Mouse (Mus musculus): ENCODE measurements around the gene Efna5. TPM values are rescaled to one million over a fixed set of nuclear protein-coding genes. Genes with fewer than 3 reads are reported as not detected.

The Efna5 gene
- polyA plus RNA-seq, 1 experiment from 2014 or later: 65.4 TPM

- Histone ChIP-seq H3K4me2 (ENCODE audit: low read depth, low read length) (no peak overlapping the region), H3K27ac (ENCODE audit: low read depth, low read length) (no peak overlapping the region), H3K4me1 (ENCODE audit: control insufficient read depth, insufficient read depth, low read length) (peaks cover 29% of the 10 kb centered on the region), H3K27me3 (ENCODE audit: control insufficient read depth, insufficient read depth, low read length) (no peaks in the 10 kb centered on the region), H3K36me3 (ENCODE audit: control insufficient read depth, insufficient read depth, low read length) (no peaks in the 10 kb centered on the region), H3K9me3 (ENCODE audit: control insufficient read depth, low read length) (no peaks in the 10 kb centered on the region), H3K9ac (replicated peaks; ENCODE audit: low read depth, low read length) (no peak overlapping the region), H3K4me3 (ENCODE audit: low read depth, low read length) (no peak overlapping the region)
- WGBS: 68% methylated on average over 3 of the region's 3 CpGs
- ATAC-seq (ENCODE audit: low read depth): no peak
Observed at GRCm38 (mm10) chr17:62750647-62751046, 130.5 kb downstream of the Efna5 start.

- H3K4me1 ChIP-seq (ENCODE audit: control insufficient read depth, insufficient read depth, low read length): peaks cover 29% of the 10 kb centered on the region
- H3K4me2 ChIP-seq (ENCODE audit: low read depth, low read length): no peak overlapping the region
- no peaks in the 10 kb centered on the region for H3K36me3 ChIP-seq (ENCODE audit: control insufficient read depth, insufficient read depth, low read length)
- H3K9ac ChIP-seq (replicated peaks; ENCODE audit: low read depth, low read length): no peak overlapping the region
- H3K27ac ChIP-seq (ENCODE audit: low read depth, low read length): no peak overlapping the region
- no peak for ATAC-seq (ENCODE audit: low read depth)
- 58% methylated on average over 16 of the region's 16 CpGs for WGBS
- H3K9me3 ChIP-seq (ENCODE audit: control insufficient read depth, low read length): no peaks in the 10 kb centered on the region
- no peak overlapping the region for H3K4me3 ChIP-seq (ENCODE audit: low read depth, low read length)
- no peaks in the 10 kb centered on the region for H3K27me3 ChIP-seq (ENCODE audit: control insufficient read depth, insufficient read depth, low read length)
Observed at GRCm38 (mm10) chr17:62748803-62749619, 132.1 kb downstream of the Efna5 start.

GRCm38 (mm10) chr17:62747381-62747780 lies 133.7 kb downstream of the Efna5 start:
- Histone ChIP-seq H3K4me2 (ENCODE audit: low read depth, low read length) (no peak overlapping the region), H3K4me1 (ENCODE audit: control insufficient read depth, insufficient read depth, low read length) (peaks cover 29% of the 10 kb centered on the region), H3K9ac (replicated peaks; ENCODE audit: low read depth, low read length) (no peak overlapping the region), H3K27ac (ENCODE audit: low read depth, low read length) (peak overlapping the region; percentile 22; the same call in 1 of the 2 replicates), H3K9me3 (ENCODE audit: control insufficient read depth, low read length) (no peaks in the 10 kb centered on the region), H3K4me3 (ENCODE audit: low read depth, low read length) (no peak overlapping the region), H3K27me3 (ENCODE audit: control insufficient read depth, insufficient read depth, low read length) (no peaks in the 10 kb centered on the region), H3K36me3 (ENCODE audit: control insufficient read depth, insufficient read depth, low read length) (no peaks in the 10 kb centered on the region)
- ATAC-seq (ENCODE audit: low read depth): peak; percentile 4; the same call in 1 of the 2 replicates
- 36% methylated on average over 8 of the region's 8 CpGs for WGBS

GRCm38 (mm10) chr17:62746827-62747226 lies 134.3 kb downstream of the Efna5 start:
- no peak overlapping the region for H3K4me3 ChIP-seq (ENCODE audit: low read depth, low read length)
- no peaks in the 10 kb centered on the region for H3K27me3 ChIP-seq (ENCODE audit: control insufficient read depth, insufficient read depth, low read length)
- WGBS: 58% methylated on average over 9 of the region's 9 CpGs
- H3K9me3 ChIP-seq (ENCODE audit: control insufficient read depth, low read length): no peaks in the 10 kb centered on the region
- peak; percentile 47; the same call in 1 of the 2 replicates for ATAC-seq (ENCODE audit: low read depth)
- no peaks in the 10 kb centered on the region for H3K36me3 ChIP-seq (ENCODE audit: control insufficient read depth, insufficient read depth, low read length)
- H3K9ac ChIP-seq (replicated peaks; ENCODE audit: low read depth, low read length): no peak overlapping the region
- H3K27ac ChIP-seq (ENCODE audit: low read depth, low read length): no peak overlapping the region
- peaks cover 29% of the 10 kb centered on the region for H3K4me1 ChIP-seq (ENCODE audit: control insufficient read depth, insufficient read depth, low read length)
- no peak overlapping the region for H3K4me2 ChIP-seq (ENCODE audit: low read depth, low read length)

- WGBS: 94% methylated on average over 4 of the region's 4 CpGs
- Histone ChIP-seq H3K4me2 (ENCODE audit: low read depth, low read length) (no peak overlapping the region), H3K4me1 (ENCODE audit: control insufficient read depth, insufficient read depth, low read length) (peaks cover 29% of the 10 kb centered on the region), H3K27ac (ENCODE audit: low read depth, low read length) (no peak overlapping the region), H3K27me3 (ENCODE audit: control insufficient read depth, insufficient read depth, low read length) (no peaks in the 10 kb centered on the region), H3K9me3 (ENCODE audit: control insufficient read depth, low read length) (no peaks in the 10 kb centered on the region), H3K4me3 (ENCODE audit: low read depth, low read length) (no peak overlapping the region), H3K9ac (replicated peaks; ENCODE audit: low read depth, low read length) (no peak overlapping the region), H3K36me3 (ENCODE audit: control insufficient read depth, insufficient read depth, low read length) (no peaks in the 10 kb centered on the region)
- no peak for ATAC-seq (ENCODE audit: low read depth)
Observed at GRCm38 (mm10) chr17:62745286-62745685, 135.8 kb downstream of the Efna5 start.

GRCm38 (mm10) chr17:62744239-62744638 lies 136.9 kb downstream of the Efna5 start:
- H3K4me2 ChIP-seq (ENCODE audit: low read depth, low read length): no peak overlapping the region
- no peak overlapping the region for H3K9ac ChIP-seq (replicated peaks; ENCODE audit: low read depth, low read length)
- H3K9me3 ChIP-seq (ENCODE audit: control insufficient read depth, low read length): no peaks in the 10 kb centered on the region
- no peak overlapping the region for H3K27ac ChIP-seq (ENCODE audit: low read depth, low read length)
- no peak overlapping the region for H3K4me3 ChIP-seq (ENCODE audit: low read depth, low read length)
- WGBS: 91% methylated on average over 6 of the region's 6 CpGs
- H3K36me3 ChIP-seq (ENCODE audit: control insufficient read depth, insufficient read depth, low read length): no peaks in the 10 kb centered on the region
- peaks cover 23% of the 10 kb centered on the region for H3K4me1 ChIP-seq (ENCODE audit: control insufficient read depth, insufficient read depth, low read length)
- no peaks in the 10 kb centered on the region for H3K27me3 ChIP-seq (ENCODE audit: control insufficient read depth, insufficient read depth, low read length)
- no peak for ATAC-seq (ENCODE audit: low read depth)

- Histone ChIP-seq H3K4me3 (ENCODE audit: low read depth, low read length) (no peak overlapping the region), H3K4me2 (ENCODE audit: low read depth, low read length) (no peak overlapping the region), H3K27me3 (ENCODE audit: control insufficient read depth, insufficient read depth, low read length) (no peaks in the 10 kb centered on the region), H3K9me3 (ENCODE audit: control insufficient read depth, low read length) (no peaks in the 10 kb centered on the region), H3K36me3 (ENCODE audit: control insufficient read depth, insufficient read depth, low read length) (no peaks in the 10 kb centered on the region), H3K4me1 (ENCODE audit: control insufficient read depth, insufficient read depth, low read length) (peaks cover under 1% of the 10 kb centered on the region; the same call in 1 of the 2 replicates), H3K9ac (replicated peaks; ENCODE audit: low read depth, low read length) (no peak overlapping the region), H3K27ac (ENCODE audit: low read depth, low read length) (no peak overlapping the region)
- WGBS: 62% methylated on average over 5 of the region's 5 CpGs
- ATAC-seq (ENCODE audit: low read depth): no peak
Observed at GRCm38 (mm10) chr17:62741702-62742101, 139.4 kb downstream of the Efna5 start.

- ATAC-seq (ENCODE audit: low read depth): no peak
- WGBS: 65% methylated on average over 6 of the region's 6 CpGs
Observed at GRCm38 (mm10) chr17:62741020-62741419, 140.1 kb downstream of the Efna5 start.

GRCm38 (mm10) chr17:62739993-62740392 lies 141.1 kb downstream of the Efna5 start:
- no peak for ATAC-seq (ENCODE audit: low read depth)
- Histone ChIP-seq H3K4me1 (ENCODE audit: control insufficient read depth, insufficient read depth, low read length) (peaks cover 6% of the 10 kb centered on the region), H3K27me3 (ENCODE audit: control insufficient read depth, insufficient read depth, low read length) (no peaks in the 10 kb centered on the region), H3K27ac (ENCODE audit: low read depth, low read length) (no peak overlapping the region), H3K4me2 (ENCODE audit: low read depth, low read length) (no peak overlapping the region), H3K9me3 (ENCODE audit: control insufficient read depth, low read length) (no peaks in the 10 kb centered on the region), H3K9ac (replicated peaks; ENCODE audit: low read depth, low read length) (no peak overlapping the region), H3K4me3 (ENCODE audit: low read depth, low read length) (no peak overlapping the region), H3K36me3 (ENCODE audit: control insufficient read depth, insufficient read depth, low read length) (no peaks in the 10 kb centered on the region)
- WGBS: 65% methylated on average over 6 of the region's 6 CpGs

More at GRCm38 (mm10) chr17:62741020-62741419, 140.1 kb downstream of the Efna5 start:
- Histone ChIP-seq H3K4me2 (ENCODE audit: low read depth, low read length) (no peak overlapping the region), H3K9me3 (ENCODE audit: control insufficient read depth, low read length) (no peaks in the 10 kb centered on the region), H3K27ac (ENCODE audit: low read depth, low read length) (no peak overlapping the region), H3K4me1 (ENCODE audit: control insufficient read depth, insufficient read depth, low read length) (peaks cover 3% of the 10 kb centered on the region), H3K4me3 (ENCODE audit: low read depth, low read length) (no peak overlapping the region), H3K36me3 (ENCODE audit: control insufficient read depth, insufficient read depth, low read length) (no peaks in the 10 kb centered on the region), H3K9ac (replicated peaks; ENCODE audit: low read depth, low read length) (no peak overlapping the region), H3K27me3 (ENCODE audit: control insufficient read depth, insufficient read depth, low read length) (no peaks in the 10 kb centered on the region)
